Mouse (Mus musculus): ENCODE results near the gene Arhgef2.
"Not testable (repeated sequence)": the region's sequence is repeated elsewhere in the genome, so short reads cannot be mapped to it uniquely, and the experiment has no call there.

Arhgef2 gene

GRCm38 (mm10) chr3:88605666-88606065 lies at the start of gene Arhgef2:
Gene Arhgef2 (plus strand): TSS chr3:88605966.
- not testable (repeated sequence) for DNase-seq (ENCODE audit: low read depth)

DNA sequence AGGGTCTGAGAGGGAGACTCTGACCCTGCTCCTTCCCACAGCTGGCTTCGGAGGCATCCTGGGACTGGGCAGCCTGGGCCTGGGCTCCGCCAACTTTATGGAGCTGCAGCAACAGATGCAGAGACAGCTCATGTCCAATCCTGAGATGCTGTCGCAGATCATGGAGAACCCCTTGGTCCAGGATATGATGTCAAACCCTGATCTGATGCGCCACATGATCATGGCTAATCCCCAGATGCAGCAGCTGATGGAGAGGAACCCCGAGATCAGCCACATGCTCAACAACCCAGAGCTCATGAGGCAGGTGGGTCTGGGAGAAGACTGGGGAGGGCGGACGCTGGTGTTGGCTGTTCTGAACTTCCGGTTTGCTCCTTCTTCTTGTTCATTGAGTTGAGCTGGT lies 49.1 kb upstream of the Arhgef2 start:
- DNase-seq (ENCODE audit: low read depth): no peak

- DNase-seq (ENCODE audit: low read depth): no peak
Measured at GRCm38 (mm10) chr3:88559596-88559995, 46.2 kb upstream of the Arhgef2 start.

DNA sequence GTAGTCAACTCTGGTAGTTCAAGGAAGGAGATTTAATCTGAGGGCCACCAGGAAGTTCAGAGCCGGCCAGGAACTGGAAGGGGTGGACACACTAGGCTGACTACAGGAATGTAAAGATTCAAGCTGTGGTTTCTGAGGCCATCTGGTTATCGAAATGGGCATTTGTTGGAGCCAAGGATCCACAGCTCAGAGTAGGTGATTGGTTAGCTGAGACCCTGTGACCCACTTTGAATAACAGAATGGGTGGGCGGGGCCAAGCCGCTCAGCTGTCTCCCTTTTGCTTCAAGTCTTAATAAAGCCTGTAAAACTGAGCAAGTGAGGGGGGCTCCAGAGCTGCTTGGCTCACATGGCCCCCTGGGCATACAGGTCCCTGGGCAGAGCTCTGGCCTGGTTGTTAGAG lies 43.8 kb upstream of the Arhgef2 start:
- no peak for DNase-seq (ENCODE audit: low read depth)

- no peak for DNase-seq (ENCODE audit: low read depth)
Measured at GRCm38 (mm10) chr3:88563442-88563841, 42.3 kb upstream of the Arhgef2 start.

DNA sequence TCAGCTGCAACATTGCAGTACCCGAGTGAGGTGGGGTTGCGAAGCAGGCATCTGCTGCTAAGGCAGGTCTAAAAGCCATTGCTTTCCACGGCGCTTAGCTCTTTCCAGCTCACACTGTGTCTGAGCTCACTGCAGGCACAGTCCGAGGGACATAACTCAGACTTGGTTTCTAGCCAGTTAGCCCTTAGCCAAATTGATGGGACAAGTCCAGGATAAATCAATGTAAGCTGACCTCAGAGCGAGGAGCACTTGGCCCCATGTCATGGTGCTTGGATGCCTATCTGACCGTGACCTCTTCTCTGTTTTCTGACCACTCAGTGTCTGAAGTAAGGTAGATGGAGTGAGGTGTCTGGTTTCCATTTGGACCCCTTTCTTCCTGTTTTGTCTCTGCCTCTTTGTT lies 41.8 kb upstream of the Arhgef2 start:
- no peak for DNase-seq (ENCODE audit: low read depth)

DNA sequence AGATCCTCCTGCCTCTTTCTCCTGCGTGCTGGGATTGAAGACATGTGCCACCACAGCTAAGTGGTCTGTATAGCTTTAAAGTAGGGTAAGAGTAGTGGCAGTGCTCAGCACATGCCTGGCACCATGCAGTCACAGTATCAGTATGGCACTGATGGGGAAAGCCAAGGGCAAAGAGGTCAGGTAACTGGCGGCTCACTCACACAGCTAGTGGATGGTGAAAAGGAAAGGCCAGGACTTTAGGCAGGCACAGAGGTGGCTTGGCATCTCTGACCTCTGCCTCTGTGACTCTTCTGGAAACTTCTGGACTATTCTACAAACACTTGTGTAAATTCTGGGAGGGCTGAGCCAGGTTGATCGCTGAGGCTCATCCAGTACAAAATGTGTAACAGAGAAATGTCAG lies 39.6 kb upstream of the Arhgef2 start:
- no peak for DNase-seq (ENCODE audit: low read depth)

DNA sequence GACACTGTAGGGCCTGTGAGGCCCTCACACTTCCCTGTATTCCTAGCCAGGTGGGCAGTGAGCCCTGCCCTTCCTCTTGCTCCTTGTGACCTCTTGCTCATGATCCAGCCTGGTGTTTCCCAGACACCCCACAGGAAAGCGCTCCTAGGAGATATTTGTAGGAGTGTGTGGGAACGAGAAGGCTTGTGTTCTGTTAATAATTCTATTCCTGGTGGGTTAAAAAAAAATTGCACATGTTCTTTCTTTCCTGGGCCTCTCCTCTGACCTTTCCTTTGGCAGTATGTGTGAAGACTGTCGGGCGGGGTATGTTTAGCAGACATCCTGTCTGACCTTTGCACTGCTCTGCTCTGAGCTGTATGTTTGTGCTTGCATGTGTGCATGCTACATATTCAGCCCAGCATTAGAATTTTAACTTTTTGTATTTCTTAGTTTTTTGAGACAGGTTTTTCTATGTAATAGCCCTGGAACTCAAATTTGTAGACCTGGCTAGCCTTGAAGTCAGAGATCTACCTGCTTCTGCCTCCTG lies 39.2 kb upstream of the Arhgef2 start:
- no peak for DNase-seq (ENCODE audit: low read depth)

DNA sequence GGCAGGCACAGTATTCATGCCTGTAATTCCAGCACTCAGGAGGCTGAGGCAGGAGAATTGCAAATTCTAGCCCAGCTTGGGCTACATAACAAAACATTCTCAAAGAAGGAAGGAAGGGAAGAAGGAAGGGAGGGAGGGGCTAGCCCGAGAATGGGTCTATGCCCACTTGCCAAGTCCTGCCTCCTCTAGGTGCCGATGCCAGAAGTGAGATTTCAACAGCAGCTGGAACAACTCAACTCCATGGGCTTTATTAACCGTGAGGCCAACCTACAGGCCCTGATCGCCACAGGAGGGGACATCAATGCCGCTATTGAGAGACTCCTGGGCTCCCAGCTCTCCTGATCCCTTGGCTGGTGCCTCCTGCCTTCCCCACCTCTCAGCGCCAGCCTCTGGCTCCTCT lies 37.9 kb upstream of the Arhgef2 start:
- DNase-seq (ENCODE audit: low read depth): no peak

GRCm38 (mm10) chr3:88568615-88569014 lies 37.2 kb upstream of the Arhgef2 start:
- DNase-seq (ENCODE audit: low read depth): no peak

DNA sequence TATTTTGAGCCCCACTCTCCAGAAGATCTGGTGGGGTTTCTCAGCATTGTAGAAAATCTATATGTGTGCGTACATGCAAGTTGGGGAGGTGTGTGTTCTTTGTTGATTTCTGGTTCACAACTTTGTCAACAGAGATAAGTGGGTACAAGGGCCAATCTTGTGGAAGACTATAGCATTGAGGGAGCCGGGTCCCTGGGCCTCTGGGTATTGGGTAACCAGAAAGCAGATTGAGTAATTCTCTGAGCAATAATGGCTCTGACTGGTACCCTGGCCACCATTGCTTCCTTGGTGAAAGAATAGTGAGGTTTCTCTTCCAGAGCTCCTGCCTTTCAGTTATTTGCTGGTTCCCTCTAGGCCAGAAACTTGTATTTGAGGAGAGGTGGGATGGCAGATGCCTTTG lies 36.7 kb upstream of the Arhgef2 start:
- no peak for DNase-seq (ENCODE audit: low read depth)

- DNase-seq (ENCODE audit: low read depth): no peak
Measured at GRCm38 (mm10) chr3:88569694-88570093, 36.1 kb upstream of the Arhgef2 start.

- no peak for DNase-seq (ENCODE audit: low read depth)
Measured at GRCm38 (mm10) chr3:88570341-88570740, 35.4 kb upstream of the Arhgef2 start.

DNA sequence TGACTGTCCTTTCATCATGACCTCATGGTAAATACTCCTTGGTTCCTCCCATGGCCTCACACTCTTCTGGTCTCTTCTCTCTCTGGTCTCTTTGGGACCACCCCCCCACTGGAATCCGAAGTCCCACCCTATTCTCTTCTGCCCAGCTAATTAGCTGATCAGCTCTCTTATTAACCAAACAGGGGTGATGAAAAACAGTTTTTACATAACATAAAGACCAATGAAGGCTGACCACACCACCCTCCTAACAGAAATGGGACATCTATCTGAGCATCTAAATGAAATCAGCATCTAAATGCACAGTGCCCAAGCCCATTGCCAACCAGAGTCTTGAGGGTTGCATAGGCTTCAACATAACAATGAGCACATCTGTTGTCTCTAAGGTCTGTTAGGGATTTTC lies 33.9 kb upstream of the Arhgef2 start:
- no peak for DNase-seq (ENCODE audit: low read depth)

DNA sequence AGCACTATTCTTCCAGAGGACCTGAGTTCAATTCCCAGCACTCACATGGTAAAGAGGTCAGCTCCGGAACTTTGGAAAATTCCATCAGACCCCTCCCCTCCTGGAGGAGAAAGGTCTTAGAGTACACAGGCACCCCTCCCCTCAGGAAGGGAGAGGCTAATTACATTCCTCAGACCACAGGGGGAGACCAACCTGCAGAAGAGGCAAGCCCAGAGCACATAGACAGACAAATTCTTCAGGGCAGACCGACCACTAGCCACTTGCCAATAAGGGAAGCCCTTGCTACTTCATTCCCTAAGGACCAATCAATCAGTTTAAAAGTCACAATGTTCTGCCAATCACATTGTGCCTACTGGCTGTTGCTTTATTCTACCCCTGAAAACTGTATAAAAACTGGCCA lies 32.9 kb upstream of the Arhgef2 start:
- DNase-seq (ENCODE audit: low read depth): no peak

DNA sequence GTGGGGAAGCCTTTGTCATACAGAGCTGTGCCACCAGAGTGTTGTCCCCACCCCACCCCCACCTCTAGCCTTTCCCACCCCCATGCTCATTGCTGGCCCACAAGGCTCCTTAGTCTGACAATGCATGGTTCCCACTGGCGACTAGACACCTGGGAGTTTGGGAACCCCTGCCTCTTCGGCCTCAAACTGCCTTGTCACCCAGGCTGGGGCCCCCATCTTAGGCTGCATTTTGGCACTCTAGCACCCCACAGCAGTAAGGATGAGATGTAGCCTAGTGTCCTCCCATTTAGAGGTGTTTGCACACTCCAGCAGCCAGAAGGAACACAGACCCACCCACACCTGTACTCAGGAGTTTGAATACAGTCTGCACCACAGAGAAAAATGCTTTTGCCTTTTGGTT lies 32.0 kb upstream of the Arhgef2 start:
- no peak for DNase-seq (ENCODE audit: low read depth)

DNA sequence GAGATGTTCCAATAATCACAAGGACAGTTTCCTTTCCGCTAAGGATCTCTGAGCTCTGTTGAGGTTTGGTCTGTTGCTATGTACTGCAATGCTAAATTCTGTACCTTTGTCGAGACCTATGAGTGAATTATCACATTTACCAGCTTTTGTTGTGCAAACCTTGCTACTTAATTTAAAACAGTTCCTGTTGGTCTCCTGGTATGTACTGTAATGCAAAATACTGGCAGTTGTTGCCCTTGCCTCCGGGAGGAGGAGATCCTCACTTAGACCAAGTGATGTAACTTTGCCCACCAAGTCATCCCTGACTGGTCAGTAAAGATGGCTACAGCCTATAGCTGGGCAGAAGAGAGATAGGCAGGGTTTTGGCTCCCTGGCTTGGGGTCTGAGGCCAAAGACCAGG lies 30.2 kb upstream of the Arhgef2 start, which contains the start of gene Ssr2:
Gene Ssr2 (plus strand): TSS at position 337 of the 400 bp plus-strand sequence.
- no peak for DNase-seq (ENCODE audit: low read depth)

GRCm38 (mm10) chr3:88577846-88578245 lies 27.9 kb upstream of the Arhgef2 start:
- DNase-seq (ENCODE audit: low read depth): not testable (repeated sequence)

- no peak for DNase-seq (ENCODE audit: low read depth)
Measured at GRCm38 (mm10) chr3:88578498-88579424, 27.0 kb upstream of the Arhgef2 start.

DNA sequence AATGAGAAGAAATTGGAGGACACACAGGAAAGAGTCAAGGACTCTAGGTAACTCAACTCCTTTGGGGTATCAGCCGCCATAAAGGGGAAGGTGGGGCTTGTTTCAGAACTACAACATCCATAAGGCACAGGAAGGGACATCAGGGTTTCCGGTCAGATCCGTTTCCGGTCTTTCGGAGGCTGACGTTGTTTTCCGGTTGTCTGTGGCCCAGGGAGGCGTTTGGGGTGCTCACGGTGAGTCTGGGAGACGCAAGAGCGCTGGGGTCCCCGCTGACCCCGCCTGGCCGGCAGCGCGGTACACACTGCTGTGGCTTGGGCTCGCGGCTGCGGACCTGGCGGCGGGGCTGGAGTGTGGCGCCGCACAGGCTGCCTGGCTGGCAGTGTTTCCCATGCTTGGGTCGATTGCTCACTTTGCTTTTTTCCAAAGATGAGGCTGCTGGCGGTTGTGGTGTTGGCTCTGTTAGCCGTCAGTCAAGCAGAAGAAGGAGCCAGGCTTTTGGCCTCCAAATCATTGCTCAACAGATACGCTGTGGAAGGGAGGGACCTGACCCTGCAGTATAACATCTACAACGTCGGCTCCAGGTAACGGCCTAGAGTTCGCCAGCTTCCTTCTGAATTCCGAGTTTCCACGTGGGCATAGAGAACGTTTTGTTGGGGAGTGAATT lies 26.2 kb upstream of the Arhgef2 start:
- DNase-seq (ENCODE audit: low read depth): peak; percentile 91

DNA sequence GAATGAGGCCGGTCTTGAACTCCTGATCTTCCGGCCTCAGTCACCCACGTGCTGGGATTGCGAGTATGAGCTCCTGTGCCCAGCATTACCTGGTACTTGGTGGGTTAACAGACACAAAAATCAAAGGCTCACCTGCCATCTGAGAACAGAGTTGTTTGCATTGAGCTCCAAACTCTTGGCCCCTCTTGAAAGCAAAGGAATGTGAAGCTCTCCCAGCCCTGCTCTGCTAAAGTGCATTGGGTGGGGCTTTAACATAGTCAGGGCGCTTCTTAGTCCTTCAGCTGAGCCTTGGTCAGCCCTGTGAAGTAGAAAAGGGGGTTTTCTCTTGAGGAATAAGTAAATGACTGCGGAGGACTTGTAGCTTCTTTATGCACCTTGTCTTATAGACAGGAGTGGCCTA lies 20.0 kb upstream of the Arhgef2 start:
- DNase-seq (ENCODE audit: low read depth): no peak

DNA sequence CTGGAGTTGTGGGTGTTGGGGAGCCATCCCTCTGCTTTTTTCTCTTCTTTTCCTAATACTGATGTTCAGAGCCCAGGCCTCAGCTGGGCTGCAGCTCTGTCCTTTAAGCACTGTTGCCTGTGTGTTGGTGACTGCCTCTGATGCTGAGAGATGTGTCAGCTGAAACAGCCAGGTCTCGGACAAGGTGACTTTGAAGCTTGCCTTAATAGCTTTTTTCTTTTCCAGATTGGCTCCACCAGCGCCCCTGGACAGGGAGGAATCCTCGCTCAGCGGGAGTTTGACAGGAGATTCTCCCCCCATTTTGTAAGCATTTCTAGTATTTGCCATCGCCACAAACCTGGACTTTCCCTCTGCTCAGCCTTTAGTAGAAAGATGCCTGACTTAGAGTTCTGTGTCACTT lies 19.1 kb upstream of the Arhgef2 start:
- DNase-seq (ENCODE audit: low read depth): no peak

DNA sequence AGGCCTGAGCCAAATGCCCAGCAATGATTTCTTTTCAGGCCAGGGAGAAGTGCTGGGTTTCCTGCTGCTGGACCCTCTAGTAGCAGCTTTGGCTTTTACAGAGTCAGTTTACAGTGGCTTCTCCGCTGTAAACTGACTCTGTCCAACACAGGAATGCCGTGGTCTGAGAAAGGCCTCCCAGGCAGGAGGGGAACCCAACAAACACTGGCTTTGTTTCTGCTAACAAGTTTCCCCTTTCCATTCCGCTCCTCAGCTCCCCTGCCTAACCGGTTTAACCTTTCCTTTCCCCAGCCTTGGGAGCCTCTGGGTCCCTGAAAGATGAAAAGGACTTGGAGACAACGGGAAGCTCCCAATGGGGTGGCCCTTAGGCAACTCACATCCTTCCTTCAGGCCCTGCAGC lies 15.5 kb upstream of the Arhgef2 start:
- DNase-seq (ENCODE audit: low read depth): no peak

Data from induced T-regulatory cell, adult 2 months (primary cell).